Mouse (Mus musculus): ENCODE measurements around the gene Gcsam.

DNA sequence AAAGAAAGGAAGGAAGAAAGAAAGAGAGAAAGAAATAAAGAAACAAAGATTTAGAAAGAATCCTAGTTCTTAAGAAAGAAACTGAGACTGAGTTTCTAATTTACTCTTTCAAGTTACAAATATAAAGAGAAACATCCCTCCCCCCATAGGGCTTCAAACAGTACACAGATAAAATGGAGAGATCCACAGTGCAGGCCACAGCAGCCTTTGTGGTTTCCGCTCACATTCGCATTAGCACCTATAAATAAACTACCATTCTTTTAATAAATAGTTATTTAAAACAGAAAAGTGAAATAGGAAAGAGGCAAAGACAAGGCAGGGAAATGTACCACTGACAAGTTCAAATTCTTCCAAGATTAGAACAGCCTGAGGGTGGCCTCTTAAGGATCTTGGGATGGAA, 14.6 kb downstream of the Gcsam start:
- no peak for TF ChIP-seq CTCF (IDR thresholded peaks at IDR 0.05; ENCODE audit: extremely low read depth, insufficient read depth, insufficient read length, insufficient replicate concordance)
- TF ChIP-seq POLR2A (IDR thresholded peaks at IDR 0.05; ENCODE audit: low read depth, low read length), result no peak
